Mouse (Mus musculus): ENCODE measurements at regions not wholly inside any gene's neighbourhood (a gene's known extent, or its start where the extent isn't known, plus 50 kb on each side); places are given as distances from the start of the nearest gene placed in this dataset.

- Histone ChIP-seq H3K27me3 (no peaks in the 10 kb centered on the region), H3K9me3 (no peaks in the 10 kb centered on the region), H3K27ac (no peak overlapping the region), H3K4me1 (replicated peaks) (no peaks in the 10 kb centered on the region), H3K9ac (no peak overlapping the region), H3K4me2 (no peak overlapping the region), H3K36me3 (no peaks in the 10 kb centered on the region), H3K4me3 (no peak overlapping the region)
- no peak for ATAC-seq (ENCODE audit: low FRiP score)
- 93% methylated on average over 2 of the region's 4 CpGs for WGBS
These were observed 85.1 kb upstream of the Otud4 start for GRCm38 (mm10) chr8:79554311-79554710.

- WGBS, result 86% methylated on average over 2 of the region's 2 CpGs
These were observed 89.3 kb upstream of the Otud4 start for GRCm38 (mm10) chr8:79550151-79550550.

DNA sequence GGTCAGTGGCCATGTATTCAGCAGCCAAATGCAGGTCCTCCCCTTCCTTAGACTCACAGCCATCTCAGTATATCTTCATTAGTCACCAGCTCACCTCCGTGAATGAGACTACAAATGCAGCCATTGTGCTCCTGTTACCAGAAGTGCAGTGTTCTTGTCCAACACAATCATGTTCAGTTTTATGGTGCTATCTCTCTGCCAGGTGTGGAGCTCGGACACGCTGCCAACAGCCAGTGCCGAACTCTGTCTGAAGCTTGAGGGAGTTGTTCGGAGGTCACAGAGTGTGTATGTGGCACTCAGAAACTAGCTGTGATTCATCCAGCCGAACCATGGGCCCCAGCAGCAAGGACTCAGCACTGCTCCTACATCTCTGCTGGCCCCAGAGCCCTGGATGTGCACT is 91.3 kb upstream of the Otud4 start:
- no peaks in the 10 kb centered on the region for H3K27me3 ChIP-seq
- H3K4me1 ChIP-seq (replicated peaks), result no peaks in the 10 kb centered on the region
- 86% methylated on average over 6 of the region's 6 CpGs for WGBS
- no peak overlapping the region for H3K4me3 ChIP-seq
- H3K27ac ChIP-seq, result no peak overlapping the region
- no peaks in the 10 kb centered on the region for H3K9me3 ChIP-seq
- no peak overlapping the region for H3K9ac ChIP-seq
- no peaks in the 10 kb centered on the region for H3K36me3 ChIP-seq
- H3K4me2 ChIP-seq, result no peak overlapping the region
- ATAC-seq (ENCODE audit: low FRiP score), result no peak

More at GRCm38 (mm10) chr8:79550151-79550550, 89.3 kb upstream of the Otud4 start:
- Histone ChIP-seq H3K27ac (no peak overlapping the region), H3K9me3 (no peaks in the 10 kb centered on the region), H3K27me3 (no peaks in the 10 kb centered on the region), H3K36me3 (no peaks in the 10 kb centered on the region), H3K9ac (no peak overlapping the region), H3K4me2 (no peak overlapping the region), H3K4me1 (replicated peaks) (no peaks in the 10 kb centered on the region), H3K4me3 (no peak overlapping the region)
- no peak for ATAC-seq (ENCODE audit: low FRiP score)

DNA sequence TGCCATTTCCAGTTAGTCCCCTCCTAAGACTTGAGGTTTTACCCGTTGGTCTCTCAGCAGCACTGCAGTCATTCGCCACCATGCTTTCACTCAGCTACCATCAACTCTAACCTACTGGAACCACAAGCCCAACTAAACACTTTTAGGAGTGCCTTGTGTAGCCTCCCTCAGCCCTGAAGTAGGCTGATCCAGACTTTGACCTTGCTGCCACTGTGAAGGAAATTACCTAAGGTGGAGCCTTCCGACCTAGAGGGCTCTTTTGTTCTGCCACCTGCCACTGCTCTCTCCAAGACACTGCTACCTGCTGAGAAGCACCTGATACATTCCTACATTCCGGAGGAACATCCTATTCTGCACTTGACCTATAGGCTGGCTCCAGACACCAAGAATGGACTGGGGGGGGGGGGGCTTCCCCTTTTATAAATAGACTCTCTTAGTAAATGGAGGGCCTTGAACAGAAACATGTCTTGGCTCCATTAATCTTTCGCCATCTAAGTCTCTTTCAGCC is 93.5 kb upstream of the Otud4 start:
- WGBS, result 88% methylated on average over 5 of the region's 5 CpGs
- H3K4me2 ChIP-seq, result no peak overlapping the region
- no peak overlapping the region for H3K27ac ChIP-seq
- ATAC-seq (ENCODE audit: low FRiP score), result no peak
- no peak overlapping the region for H3K9ac ChIP-seq
- H3K9me3 ChIP-seq, result no peaks in the 10 kb centered on the region
- H3K4me3 ChIP-seq, result no peak overlapping the region
- no peaks in the 10 kb centered on the region for H3K27me3 ChIP-seq
- H3K36me3 ChIP-seq, result no peaks in the 10 kb centered on the region
- no peaks in the 10 kb centered on the region for H3K4me1 ChIP-seq (replicated peaks)

DNA sequence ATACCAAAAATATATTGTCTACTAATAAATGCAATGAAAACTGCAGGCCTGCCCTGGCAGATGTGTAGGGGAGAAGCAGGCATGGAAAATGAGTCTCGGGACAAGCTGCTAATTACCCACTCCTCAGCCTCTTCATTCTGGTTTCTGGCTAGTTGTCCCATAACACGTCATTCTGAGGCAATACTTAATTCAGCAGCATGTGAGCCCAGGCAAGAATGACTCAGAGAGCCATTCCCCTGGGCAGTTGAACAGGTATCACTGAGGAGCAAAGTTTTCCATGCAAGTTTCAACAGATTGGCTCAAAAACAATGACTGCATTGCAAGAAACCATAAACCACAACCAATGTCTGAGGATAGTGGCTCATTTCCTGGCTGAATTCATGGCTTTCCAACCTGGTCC is 97.0 kb upstream of the Otud4 start:
- no peak overlapping the region for H3K9ac ChIP-seq
- H3K4me2 ChIP-seq, result no peak overlapping the region
- no peaks in the 10 kb centered on the region for H3K36me3 ChIP-seq
- no peaks in the 10 kb centered on the region for H3K9me3 ChIP-seq
- H3K4me1 ChIP-seq (replicated peaks), result no peaks in the 10 kb centered on the region
- H3K27me3 ChIP-seq, result no peaks in the 10 kb centered on the region
- no peak for ATAC-seq (ENCODE audit: low FRiP score)
- WGBS, result 77% methylated on average over 2 of the region's 2 CpGs
- no peak overlapping the region for H3K27ac ChIP-seq
- no peak overlapping the region for H3K4me3 ChIP-seq

DNA sequence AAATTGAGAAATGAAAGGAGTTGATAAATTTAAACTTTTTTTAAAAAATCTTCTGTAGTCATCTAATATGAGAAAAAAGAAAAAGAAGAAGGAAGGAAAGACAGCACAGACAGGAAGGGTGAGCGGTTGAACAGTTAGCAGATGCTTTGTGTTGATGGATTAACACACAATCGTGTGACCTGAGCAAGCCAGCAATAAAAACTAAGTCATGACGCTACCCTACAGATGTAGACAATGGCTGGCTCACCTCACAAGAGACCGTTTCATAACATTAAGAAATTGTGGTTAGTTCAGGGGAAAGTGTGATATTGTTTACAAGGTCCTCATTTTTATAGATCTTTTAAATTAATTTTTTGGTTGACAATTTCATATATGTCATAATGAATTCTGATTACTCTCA is 99.4 kb upstream of the Otud4 start:
- no peak for ATAC-seq (ENCODE audit: low FRiP score)
- Histone ChIP-seq H3K4me3 (no peak overlapping the region), H3K27ac (no peak overlapping the region), H3K4me1 (replicated peaks) (no peaks in the 10 kb centered on the region), H3K27me3 (no peaks in the 10 kb centered on the region), H3K4me2 (no peak overlapping the region), H3K9ac (no peak overlapping the region), H3K9me3 (no peaks in the 10 kb centered on the region), H3K36me3 (no peaks in the 10 kb centered on the region)
- WGBS, result 93% methylated on average over 4 of the region's 4 CpGs

GRCm38 (mm10) chr8:79534271-79534889 is 105.0 kb upstream of the Otud4 start:
- Histone ChIP-seq H3K36me3 (no peaks in the 10 kb centered on the region), H3K4me1 (replicated peaks) (no peaks in the 10 kb centered on the region), H3K9ac (no peak overlapping the region), H3K4me3 (no peak overlapping the region), H3K27ac (no peak overlapping the region), H3K27me3 (no peaks in the 10 kb centered on the region), H3K4me2 (no peak overlapping the region), H3K9me3 (no peaks in the 10 kb centered on the region)
- no peak for ATAC-seq (ENCODE audit: low FRiP score)
- WGBS, result 64% methylated on average over 12 of the region's 12 CpGs

- Histone ChIP-seq H3K36me3 (no peaks in the 10 kb centered on the region), H3K9ac (no peak overlapping the region), H3K27ac (no peak overlapping the region), H3K9me3 (no peaks in the 10 kb centered on the region), H3K4me1 (replicated peaks) (no peaks in the 10 kb centered on the region), H3K4me2 (no peak overlapping the region), H3K4me3 (no peak overlapping the region), H3K27me3 (no peaks in the 10 kb centered on the region)
- ATAC-seq (ENCODE audit: low FRiP score), result no peak
- 28% methylated on average over 4 of the region's 4 CpGs for WGBS
These were observed 109.9 kb upstream of the Otud4 start for GRCm38 (mm10) chr8:79529556-79529955.

DNA sequence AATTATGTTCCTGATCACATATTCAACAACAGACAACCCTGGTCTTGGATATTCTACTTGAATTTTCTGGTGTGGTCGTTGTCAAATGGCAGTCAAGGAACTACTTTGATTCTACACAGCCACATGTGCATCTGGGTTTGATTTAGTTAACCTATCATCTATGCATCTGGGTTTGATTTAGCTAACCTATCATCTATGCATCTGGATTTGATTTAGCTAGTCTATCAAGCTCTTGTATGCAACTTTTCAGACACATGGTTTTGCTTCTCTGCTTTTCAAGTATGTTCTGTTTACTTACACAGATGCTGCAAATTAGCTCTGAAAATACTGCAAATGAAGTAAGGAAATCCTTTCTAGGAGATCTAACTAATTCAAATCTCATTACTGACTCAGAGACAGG is 117.4 kb upstream of the Otud4 start:
- Histone ChIP-seq H3K27ac (no peak overlapping the region), H3K4me2 (no peak overlapping the region), H3K36me3 (no peaks in the 10 kb centered on the region), H3K9ac (no peak overlapping the region), H3K4me1 (replicated peaks) (no peaks in the 10 kb centered on the region), H3K9me3 (no peaks in the 10 kb centered on the region), H3K4me3 (no peak overlapping the region), H3K27me3 (no peaks in the 10 kb centered on the region)
- no peak for ATAC-seq (ENCODE audit: low FRiP score)
- WGBS, result 71% methylated on average over 1 of the region's 1 CpGs

GRCm38 (mm10) chr8:79518966-79519365 is 119.6 kb upstream of the Smad1 start:
- Histone ChIP-seq H3K27me3 (no peaks in the 10 kb centered on the region), H3K9ac (no peak overlapping the region), H3K4me1 (replicated peaks) (no peaks in the 10 kb centered on the region), H3K36me3 (no peaks in the 10 kb centered on the region), H3K4me3 (no peak overlapping the region), H3K9me3 (no peaks in the 10 kb centered on the region), H3K4me2 (no peak overlapping the region), H3K27ac (no peak overlapping the region)
- WGBS, result 91% methylated on average over 4 of the region's 4 CpGs
- ATAC-seq (ENCODE audit: low FRiP score), result no peak

DNA sequence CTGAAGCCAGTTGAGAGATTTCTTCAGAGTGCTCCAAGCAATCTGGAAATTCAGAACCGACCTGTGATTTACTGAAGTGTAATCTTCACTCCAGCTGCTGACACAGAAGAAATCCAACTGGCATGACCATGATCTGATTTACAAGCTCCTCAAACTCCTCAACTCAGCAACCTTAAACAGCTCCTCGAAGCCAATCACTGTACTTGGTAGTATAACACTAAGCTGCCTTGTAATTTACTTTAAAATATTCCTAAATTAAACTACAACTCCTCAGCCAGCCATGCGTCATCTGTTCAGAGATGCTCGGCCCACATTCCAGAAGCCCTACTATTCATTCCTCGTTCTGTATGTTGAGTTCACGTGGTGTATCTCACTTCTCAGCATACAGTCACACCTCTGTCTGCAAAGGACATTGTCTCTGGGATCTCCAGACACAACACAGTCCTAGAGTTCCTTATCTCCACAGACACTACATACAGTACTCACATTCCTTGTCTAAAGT is 116.0 kb upstream of the Smad1 start:
- Histone ChIP-seq H3K27ac (no peak overlapping the region), H3K4me2 (no peak overlapping the region), H3K4me1 (replicated peaks) (no peaks in the 10 kb centered on the region), H3K9ac (no peak overlapping the region), H3K27me3 (no peaks in the 10 kb centered on the region), H3K36me3 (no peaks in the 10 kb centered on the region), H3K9me3 (no peaks in the 10 kb centered on the region), H3K4me3 (no peak overlapping the region)
- no peak for ATAC-seq (ENCODE audit: low FRiP score)
- WGBS, result 90% methylated on average over 6 of the region's 6 CpGs

DNA sequence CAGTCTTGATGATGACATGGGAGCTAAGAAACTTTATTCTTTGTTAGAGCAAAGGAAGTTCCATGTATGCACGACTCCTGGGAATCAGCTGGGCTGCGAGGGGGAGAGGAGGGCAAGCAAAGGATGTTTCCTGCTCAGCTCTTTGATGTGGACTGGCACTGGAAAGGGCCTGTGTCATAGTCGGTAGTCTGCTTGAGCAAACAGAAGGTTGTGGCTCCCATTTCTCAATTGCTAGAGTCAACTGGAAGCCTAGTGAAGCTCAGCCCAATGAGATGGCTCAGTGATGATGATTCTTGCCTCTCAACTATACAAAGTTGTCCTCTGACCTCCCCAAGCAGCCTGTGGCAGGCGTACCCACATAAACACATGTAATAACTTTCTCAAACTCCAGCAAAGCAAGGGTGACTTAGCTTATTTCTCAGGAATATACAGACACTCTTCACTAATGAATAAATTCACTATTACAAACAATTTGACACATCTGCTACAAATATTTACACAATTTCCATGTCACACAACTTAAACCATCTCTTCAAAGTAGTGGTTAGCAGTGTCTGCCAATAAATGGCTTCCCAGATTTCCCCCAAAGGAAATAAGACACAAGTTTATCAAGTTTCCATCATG is 115.4 kb upstream of the Smad1 start:
- WGBS, result 72% methylated on average over 4 of the region's 4 CpGs
- no peaks in the 10 kb centered on the region for H3K4me1 ChIP-seq (replicated peaks)
- no peaks in the 10 kb centered on the region for H3K27me3 ChIP-seq
- H3K9ac ChIP-seq, result no peak overlapping the region
- no peak for ATAC-seq (ENCODE audit: low FRiP score)
- no peak overlapping the region for H3K4me3 ChIP-seq
- H3K36me3 ChIP-seq, result no peaks in the 10 kb centered on the region
- no peak overlapping the region for H3K4me2 ChIP-seq
- no peaks in the 10 kb centered on the region for H3K9me3 ChIP-seq
- no peak overlapping the region for H3K27ac ChIP-seq

GRCm38 (mm10) chr8:79508597-79508996 is 109.3 kb upstream of the Smad1 start:
- Histone ChIP-seq H3K9ac (no peak overlapping the region), H3K9me3 (no peaks in the 10 kb centered on the region), H3K4me2 (no peak overlapping the region), H3K4me3 (no peak overlapping the region), H3K27me3 (no peaks in the 10 kb centered on the region), H3K36me3 (no peaks in the 10 kb centered on the region), H3K27ac (no peak overlapping the region), H3K4me1 (replicated peaks) (no peaks in the 10 kb centered on the region)
- 94% methylated on average over 3 of the region's 3 CpGs for WGBS
- no peak for ATAC-seq (ENCODE audit: low FRiP score)

Data from hindbrain, embryonic 13.5 days (tissue).